Mouse (Mus musculus): ENCODE measurements at regions not wholly inside any gene's neighbourhood (a gene's known extent, or its start where the extent isn't known, plus 50 kb on each side); places are given as distances from the start of the nearest gene placed in this dataset.

GRCm38 (mm10) chr9:74021339-74021738 is 52.6 kb upstream of the Unc13c start:
- no peak for DNase-seq
- intact Hi-C loops (cut with DNase I): no loop called here

GRCm38 (mm10) chr9:74023922-74024321 is 55.2 kb upstream of the Unc13c start:
- intact Hi-C loops (cut with DNase I): no loop called here

GRCm38 (mm10) chr9:74026131-74026530 is 57.4 kb upstream of the Unc13c start:
- no peak for DNase-seq
- intact Hi-C loops (cut with DNase I): no loop called here

More at GRCm38 (mm10) chr9:74023922-74024321, 55.2 kb upstream of the Unc13c start:
- DNase-seq: no peak

GRCm38 (mm10) chr9:74028438-74028837 is 59.7 kb upstream of the Unc13c start:
- intact Hi-C loops (cut with DNase I): no loop called here
- peak in 1 of 2 experiments; percentile 28 for DNase-seq

GRCm38 (mm10) chr9:74045936-74046335 is 64.2 kb upstream of the Wdr72 start:
- intact Hi-C loops (cut with DNase I): no loop called here
- DNase-seq: peak; percentile 30 to 51

GRCm38 (mm10) chr9:74049776-74050175 is 60.4 kb upstream of the Wdr72 start:
- intact Hi-C loops (cut with DNase I): no loop called here
- DNase-seq: no peak

GRCm38 (mm10) chr9:74056709-74057108 is 53.4 kb upstream of the Wdr72 start:
- no peak for DNase-seq
- intact Hi-C loops (cut with DNase I): no loop called here

GRCm38 (mm10) chr9:74057476-74058076 is 52.6 kb upstream of the Wdr72 start:
- intact Hi-C loops (cut with DNase I): no loop called here
- DNase-seq: no peak

- intact Hi-C loops (cut with DNase I): no loop called here
- no peak for DNase-seq
Measured at GRCm38 (mm10) chr9:74058269-74058871, 51.8 kb upstream of the Wdr72 start.

Measured in heart, postnatal 14 days (tissue).